Mouse (Mus musculus): ENCODE measurements around the gene Fam24b.

The Fam24b gene

DNA sequence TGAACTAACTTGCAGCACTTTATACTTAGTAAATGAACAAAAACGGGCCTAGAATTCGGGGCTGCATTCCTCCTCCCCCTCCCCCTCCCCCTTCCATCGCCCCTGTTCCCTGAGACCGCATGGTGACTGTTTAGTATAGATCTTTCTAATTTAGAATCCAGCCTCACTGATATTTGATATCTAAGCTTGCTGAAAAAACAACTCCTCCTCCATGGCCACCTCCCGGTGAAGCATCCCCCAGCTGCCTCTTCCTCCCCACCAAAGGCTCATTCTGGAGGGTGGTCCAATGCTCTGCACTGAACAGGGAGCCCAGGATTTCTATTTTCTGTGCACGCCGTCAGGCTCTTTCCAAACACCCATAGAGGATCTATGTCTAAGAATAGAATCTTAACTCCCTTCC, 11.0 kb downstream of the Fam24b start:
- H3K27me3 ChIP-seq (ENCODE audit: control insufficient read depth, insufficient read depth, low read length, poor library complexity, severe bottlenecking): no peaks in the 10 kb centered on the region
- no peaks in the 10 kb centered on the region for H3K36me3 ChIP-seq (ENCODE audit: control insufficient read depth, insufficient read depth, low read length, poor library complexity, severe bottlenecking)
- DNase-seq (ENCODE audit: low read depth, low spot score): no peak

- Histone ChIP-seq H3K36me3 (ENCODE audit: control insufficient read depth, insufficient read depth, low read length, poor library complexity, severe bottlenecking) (no peaks in the 10 kb centered on the region), H3K27me3 (ENCODE audit: control insufficient read depth, insufficient read depth, low read length, poor library complexity, severe bottlenecking) (no peaks in the 10 kb centered on the region)
- DNase-seq (ENCODE audit: low read depth, low spot score): no peak
These were observed 11.7 kb downstream of the Fam24b start for GRCm38 (mm10) chr7:131317587-131317986.

- H3K27me3 ChIP-seq (ENCODE audit: control insufficient read depth, insufficient read depth, low read length, poor library complexity, severe bottlenecking): no peaks in the 10 kb centered on the region
- no peaks in the 10 kb centered on the region for H3K36me3 ChIP-seq (ENCODE audit: control insufficient read depth, insufficient read depth, low read length, poor library complexity, severe bottlenecking)
- DNase-seq (ENCODE audit: low read depth, low spot score): no peak
These were observed 14.8 kb downstream of the Fam24b start for GRCm38 (mm10) chr7:131314493-131314892.

DNA sequence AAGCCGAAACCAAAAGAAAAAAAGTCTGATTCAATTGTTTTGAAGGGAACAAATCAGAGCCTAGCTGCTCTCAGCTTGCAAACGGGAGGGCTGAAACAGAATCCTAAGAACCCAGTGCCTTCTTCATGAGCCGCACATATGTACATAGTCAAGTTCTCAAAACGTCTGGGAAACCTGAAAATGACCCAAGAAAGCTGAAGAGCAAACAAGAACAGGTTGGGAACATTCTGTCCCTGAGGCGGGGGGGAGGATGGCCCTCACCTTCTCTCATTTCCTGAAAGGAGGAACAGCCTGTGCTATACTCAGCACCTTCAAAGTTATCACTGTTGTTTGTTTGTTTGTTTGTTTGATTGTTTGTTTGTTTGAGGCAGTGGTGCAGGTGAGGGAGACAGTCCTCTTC, 22.6 kb downstream of the Fam24b start:
- Histone ChIP-seq H3K27me3 (ENCODE audit: control insufficient read depth, insufficient read depth, low read length, poor library complexity, severe bottlenecking) (no peaks in the 10 kb centered on the region), H3K36me3 (ENCODE audit: control insufficient read depth, insufficient read depth, low read length, poor library complexity, severe bottlenecking) (no peaks in the 10 kb centered on the region)
- no peak for DNase-seq (ENCODE audit: low read depth, low spot score)

DNA sequence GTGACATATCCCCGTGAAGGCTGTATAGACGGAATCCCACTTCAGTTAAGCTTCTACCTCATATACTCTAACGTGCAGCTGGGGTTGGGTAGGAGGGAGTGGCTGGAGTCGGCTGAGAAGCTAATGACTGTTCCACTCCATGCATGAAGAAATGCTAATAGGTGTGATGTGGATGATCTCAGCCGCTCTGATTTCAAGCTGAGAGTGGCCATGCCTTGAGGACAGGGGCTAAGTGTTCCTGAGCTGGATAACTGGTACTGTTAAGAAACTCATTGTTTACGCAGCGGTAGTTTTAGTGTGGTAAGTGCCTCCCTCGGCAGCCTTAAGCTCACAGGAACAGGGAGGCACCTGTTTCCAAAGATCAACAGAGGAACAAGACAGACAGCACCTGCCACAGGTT, 26.0 kb downstream of the Fam24b start:
- Histone ChIP-seq H3K27me3 (ENCODE audit: control insufficient read depth, insufficient read depth, low read length, poor library complexity, severe bottlenecking) (no peaks in the 10 kb centered on the region), H3K36me3 (ENCODE audit: control insufficient read depth, insufficient read depth, low read length, poor library complexity, severe bottlenecking) (no peaks in the 10 kb centered on the region)
- DNase-seq (ENCODE audit: low read depth, low spot score): no peak

DNA sequence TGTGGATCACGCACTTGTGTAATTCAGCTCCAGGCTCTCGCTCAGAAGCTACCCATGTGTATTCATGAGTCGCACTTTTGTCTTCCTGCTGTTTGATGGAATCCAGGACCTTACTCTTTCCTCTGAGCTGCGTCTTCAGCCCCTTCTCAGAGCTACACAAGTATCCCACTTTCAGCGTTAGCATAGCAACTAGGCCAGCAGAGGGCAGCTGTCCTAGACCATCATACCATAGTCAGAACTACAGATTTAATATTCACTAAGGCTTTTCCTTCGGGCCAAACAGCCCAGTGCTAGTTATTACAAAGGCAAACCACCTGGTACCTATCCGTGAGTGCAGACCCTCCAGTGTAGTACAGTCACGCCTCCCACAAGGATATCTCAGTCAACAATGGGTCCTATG, 32.2 kb downstream of the Fam24b start:
- Histone ChIP-seq H3K36me3 (ENCODE audit: control insufficient read depth, insufficient read depth, low read length, poor library complexity, severe bottlenecking) (no peaks in the 10 kb centered on the region), H3K27me3 (ENCODE audit: control insufficient read depth, insufficient read depth, low read length, poor library complexity, severe bottlenecking) (no peaks in the 10 kb centered on the region)
- DNase-seq (ENCODE audit: low read depth, low spot score): no peak

Measured in splenic B cell, adult 2 months (primary cell).